Mouse (Mus musculus): ENCODE data around the gene Taf10. TPM values are rescaled to one million over a fixed set of nuclear protein-coding genes. Genes with fewer than 3 reads are reported as not detected.
"Not testable (repeated sequence)": the region's sequence is repeated elsewhere in the genome, so short reads cannot be mapped to it uniquely, and the experiment has no call there.

Taf10 gene
- total RNA-seq, 1 experiment = 173 TPM

DNA sequence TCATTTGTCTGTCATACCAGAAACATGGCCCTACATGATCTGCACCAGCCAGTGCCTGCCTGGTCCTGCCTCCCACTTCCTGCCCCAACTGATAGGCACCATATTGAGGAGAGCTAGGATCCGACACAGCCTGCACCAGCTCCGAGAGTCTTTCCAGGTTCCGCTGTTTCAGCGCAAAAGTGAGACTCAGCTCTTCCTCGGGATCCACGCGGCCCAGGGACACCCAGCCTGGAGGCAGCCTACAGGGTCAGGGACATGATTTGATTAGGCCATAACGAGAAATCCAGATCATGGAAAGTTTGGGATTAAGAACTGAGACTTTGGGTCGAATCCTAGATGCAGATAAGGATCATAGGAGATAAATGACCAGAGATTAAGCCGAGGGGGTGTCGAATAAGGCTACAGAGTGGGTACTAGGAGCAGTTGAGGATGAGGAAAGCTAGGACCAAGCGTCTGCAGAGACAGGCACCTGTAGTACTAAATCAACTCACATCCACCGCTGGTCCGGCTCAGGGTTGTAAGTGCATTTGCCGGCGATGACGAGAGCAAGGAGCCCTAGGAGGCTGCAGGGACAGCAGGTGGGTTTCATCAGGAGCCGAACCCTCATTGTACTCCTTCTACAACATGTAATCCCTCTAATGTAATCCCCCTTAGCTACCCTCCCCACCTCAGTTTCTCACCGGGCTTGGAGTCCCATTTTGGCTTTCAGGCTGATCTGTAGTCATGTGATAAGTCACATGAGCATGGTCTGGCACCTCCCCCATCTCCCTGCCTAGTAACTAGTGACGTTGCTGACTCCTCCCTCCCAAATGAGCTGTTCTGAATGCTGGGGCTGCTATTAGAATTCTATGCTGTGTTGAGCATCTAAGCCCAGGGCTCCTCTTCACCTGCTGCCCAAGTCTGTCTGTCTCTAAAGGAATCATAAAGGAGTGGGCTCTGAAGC lies 7.6 kb upstream of the Taf10 start, which contains the start of gene Tpp1:
TSS of gene Tpp1 (minus strand) at position 745 of the 943 bp plus-strand sequence.
- H3K4me3 ChIP-seq (ENCODE audit: insufficient read depth in 1 of 2, low read depth in 1 of 2, low read length in 2 of 2, poor library complexity in 1 of 2, severe bottlenecking in 1 of 2) = peak within 1 kb of the TSS; percentile 64 to 84
- peaks cover 20% of the 10 kb centered on the region for H3K36me3 ChIP-seq (ENCODE audit: control insufficient read depth, insufficient read depth, low read length, poor library complexity, severe bottlenecking)
- 0 out of 2 replicates have a peak within 1 kb of the TSS, but pooled peaks have one; percentile 39 for H3K27ac ChIP-seq (ENCODE audit: insufficient read depth, low read depth, low read length, poor library complexity, severe bottlenecking)
- H3K9me3 ChIP-seq (ENCODE audit: control insufficient read depth, insufficient read depth, low read depth, low read length) = no peaks in the 10 kb centered on the region
- TF ChIP-seq ZC3H11A (IDR thresholded peaks at IDR 0.05; ENCODE audit: borderline replicate concordance, low read depth, low read length) (no peak), CHD2 (IDR thresholded peaks at IDR 0.05; ENCODE audit: low read depth, low read length) (peak; percentile 95), MAFK (IDR thresholded peaks at IDR 0.05; ENCODE audit: insufficient read depth, low read depth, low read length) (no peak), ZNF384 (IDR thresholded peaks at IDR 0.05; ENCODE audit: low read depth, low read length) (no peak), HCFC1 (IDR thresholded peaks at IDR 0.05; ENCODE audit: borderline replicate concordance, insufficient read depth, low read length) (peak; percentile 40; the same call in 1 of the 2 replicates)
- in situ Hi-C loops (cut with MboI; ENCODE audit: low sequenced_read_pairs in 2 of 2, unreplicated experiment in 2 of 2) = no loop called here
- H3K9ac ChIP-seq (ENCODE audit: insufficient read depth, low read depth, low read length, poor library complexity, severe bottlenecking) = peak within 1 kb of the TSS; percentile 92
- peak; percentile 89 for DNase-seq (ENCODE audit: low read depth, low spot score)
- H3K4me1 ChIP-seq (ENCODE audit: control insufficient read depth in 2 of 2, insufficient read depth in 2 of 2, low read length in 2 of 2, poor library complexity in 1 of 2) = peaks cover 0 to 4% of the 10 kb centered on the region in 2 experiments; a peak in 1 of 4 replicates

DNA sequence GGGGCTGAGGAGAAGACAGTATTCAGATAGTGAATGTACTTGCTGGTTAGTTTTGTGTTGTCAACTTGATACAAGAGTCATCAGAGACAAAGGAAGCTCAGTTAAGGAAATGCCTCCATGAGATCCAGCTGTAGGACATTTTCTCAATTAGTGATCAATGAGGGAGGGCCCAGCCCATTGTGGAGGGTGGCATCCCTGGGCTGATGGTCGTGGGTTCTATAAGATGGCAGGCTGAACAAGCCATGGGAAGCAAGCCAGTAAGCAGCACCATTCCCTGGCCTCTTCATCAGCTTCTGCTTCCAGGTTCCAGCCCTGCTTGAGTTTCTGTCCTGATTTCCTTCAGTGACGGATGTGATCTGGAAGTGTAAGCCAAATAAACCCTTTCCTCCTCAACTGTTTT lies 3.6 kb upstream of the Taf10 start:
- Histone ChIP-seq H3K9me3 (ENCODE audit: control insufficient read depth, insufficient read depth, low read depth, low read length) (no peaks in the 10 kb centered on the region), H3K36me3 (ENCODE audit: control insufficient read depth, insufficient read depth, low read length, poor library complexity, severe bottlenecking) (peaks cover 27% of the 10 kb centered on the region), H3K27ac (ENCODE audit: insufficient read depth, low read depth, low read length, poor library complexity, severe bottlenecking) (no peak overlapping the region), H3K4me3 (ENCODE audit: insufficient read depth in 1 of 2, low read depth in 1 of 2, low read length in 2 of 2, poor library complexity in 1 of 2, severe bottlenecking in 1 of 2) (no peak overlapping the region), H3K9ac (ENCODE audit: insufficient read depth, low read depth, low read length, poor library complexity, severe bottlenecking) (no peak overlapping the region), H3K4me1 (ENCODE audit: control insufficient read depth in 2 of 2, insufficient read depth in 2 of 2, low read length in 2 of 2, poor library complexity in 1 of 2) (peaks cover 0 to 3% of the 10 kb centered on the region in 2 experiments; a peak in 1 of 4 replicates)
- no peak for TF ChIP-seq CHD2 (IDR thresholded peaks at IDR 0.05; ENCODE audit: low read depth, low read length)
- no peak for TF ChIP-seq HCFC1 (IDR thresholded peaks at IDR 0.05; ENCODE audit: borderline replicate concordance, insufficient read depth, low read length)
- no peak for TF ChIP-seq ZNF384 (IDR thresholded peaks at IDR 0.05; ENCODE audit: low read depth, low read length)
- no peak for DNase-seq (ENCODE audit: low read depth, low spot score)
- in situ Hi-C loops (cut with MboI; ENCODE audit: low sequenced_read_pairs in 2 of 2, unreplicated experiment in 2 of 2) = no loop called here

- H3K36me3 ChIP-seq (ENCODE audit: control insufficient read depth, insufficient read depth, low read length, poor library complexity, severe bottlenecking) = peaks cover 32% of the 10 kb centered on the region
- DNase-seq (ENCODE audit: low read depth, low spot score); H3K27ac ChIP-seq (ENCODE audit: insufficient read depth, low read depth, low read length, poor library complexity, severe bottlenecking): not testable (repeated sequence)
Measured at GRCm38 (mm10) chr7:105743246-105743925, 775 bp downstream of the Taf10 start.

DNA sequence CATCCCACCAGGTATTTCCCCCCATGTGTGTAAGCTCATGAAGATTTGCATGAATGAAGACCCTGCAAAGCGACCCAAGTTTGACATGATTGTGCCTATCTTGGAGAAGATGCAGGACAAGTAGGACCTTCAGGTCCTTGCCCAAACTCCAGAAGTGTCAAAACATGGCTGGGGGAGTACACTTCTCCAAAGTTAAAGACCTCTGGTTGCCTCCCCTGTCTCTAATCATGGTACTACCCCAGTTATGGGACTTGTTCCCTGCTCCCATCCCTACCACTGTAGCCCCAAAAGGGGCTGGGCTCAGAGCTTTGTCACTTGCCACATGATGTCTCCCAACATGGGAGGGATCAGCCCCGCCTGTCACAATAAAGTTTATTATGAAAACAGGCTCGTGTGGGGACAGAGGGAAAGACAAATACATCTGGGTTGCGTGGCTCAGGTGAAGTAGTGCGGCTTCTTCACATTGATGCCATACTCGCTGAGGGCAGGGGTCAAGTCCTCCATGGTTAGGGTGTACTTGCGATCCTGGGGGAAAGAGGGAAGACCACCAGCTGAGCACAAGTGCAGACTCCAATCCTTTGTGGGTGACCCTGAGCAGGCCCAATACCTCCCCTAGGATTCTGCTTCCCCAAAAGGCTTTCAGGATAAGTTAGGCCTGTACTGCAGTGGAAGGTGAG lies 1.5 kb downstream of the Taf10 start:
- DNase-seq (ENCODE audit: low read depth, low spot score); H3K9me3 ChIP-seq (ENCODE audit: control insufficient read depth, insufficient read depth, low read depth, low read length); in situ Hi-C loops (cut with MboI; ENCODE audit: low sequenced_read_pairs in 2 of 2, unreplicated experiment in 2 of 2): not testable (repeated sequence)

More at GRCm38 (mm10) chr7:105743246-105743925, 775 bp downstream of the Taf10 start:
- H3K4me1 ChIP-seq (ENCODE audit: control insufficient read depth in 2 of 2, insufficient read depth in 2 of 2, low read length in 2 of 2, poor library complexity in 1 of 2); in situ Hi-C loops (cut with MboI; ENCODE audit: low sequenced_read_pairs in 2 of 2, unreplicated experiment in 2 of 2); H3K9me3 ChIP-seq (ENCODE audit: control insufficient read depth, insufficient read depth, low read depth, low read length): not testable (repeated sequence)
- H3K4me3 ChIP-seq (ENCODE audit: insufficient read depth in 1 of 2, low read depth in 1 of 2, low read length in 2 of 2, poor library complexity in 1 of 2, severe bottlenecking in 1 of 2) = peak overlapping the region; percentile 74 to 80
- H3K9ac ChIP-seq (ENCODE audit: insufficient read depth, low read depth, low read length, poor library complexity, severe bottlenecking) = peak overlapping the region; percentile 84

More for the DNA sequence above, 1.5 kb downstream of the Taf10 start:
- H3K36me3 ChIP-seq (ENCODE audit: control insufficient read depth, insufficient read depth, low read length, poor library complexity, severe bottlenecking) = peaks cover 28% of the 10 kb centered on the region
- H3K27ac ChIP-seq (ENCODE audit: insufficient read depth, low read depth, low read length, poor library complexity, severe bottlenecking); H3K4me1 ChIP-seq (ENCODE audit: control insufficient read depth in 2 of 2, insufficient read depth in 2 of 2, low read length in 2 of 2, poor library complexity in 1 of 2); H3K4me3 ChIP-seq (ENCODE audit: insufficient read depth in 1 of 2, low read depth in 1 of 2, low read length in 2 of 2, poor library complexity in 1 of 2, severe bottlenecking in 1 of 2); H3K9ac ChIP-seq (ENCODE audit: insufficient read depth, low read depth, low read length, poor library complexity, severe bottlenecking): not testable (repeated sequence)

All from ES-E14 (cell line).